Mouse (Mus musculus): ENCODE data around the gene Tmem259. TPM values are rescaled to one million over a fixed set of nuclear protein-coding genes. Genes with fewer than 3 reads are reported as not detected.

The Tmem259 gene
- polyA plus RNA-seq, 1 experiment = 131 TPM

GRCm38 (mm10) chr10:79950661-79951060 lies 33.5 kb downstream of the Tmem259 start:
- TF ChIP-seq POLR2A (IDR thresholded peaks at IDR 0.05; ENCODE audit: borderline replicate concordance, control insufficient read depth, low read depth, low read length) (no peak), CTCF (IDR thresholded peaks at IDR 0.05; ENCODE audit: control insufficient read depth, insufficient read depth, low read length) (no peak)
- 86% methylated on average over 18 of the region's 18 CpGs for WGBS
- H3K4me1 ChIP-seq (ENCODE audit: control insufficient read depth, insufficient read depth, low read length) = peaks cover 2% of the 10 kb centered on the region; the same call in 1 of the 2 replicates

GRCm38 (mm10) chr10:79949873-79950272 lies 34.3 kb downstream of the Tmem259 start:
- 93% methylated on average over 4 of the region's 4 CpGs for WGBS
- peaks cover 3% of the 10 kb centered on the region for H3K4me1 ChIP-seq (ENCODE audit: control insufficient read depth, insufficient read depth, low read length)
- no peak overlapping the region for H3K27ac ChIP-seq (ENCODE audit: control insufficient read depth, insufficient read depth, low read depth, low read length, poor library complexity)
- TF ChIP-seq POLR2A (IDR thresholded peaks at IDR 0.05; ENCODE audit: borderline replicate concordance, control insufficient read depth, low read depth, low read length) (no peak), CTCF (IDR thresholded peaks at IDR 0.05; ENCODE audit: control insufficient read depth, insufficient read depth, low read length) (no peak)
- H3K4me3 ChIP-seq (replicated peaks; ENCODE audit: control insufficient read depth, low read depth, low read length) = no peak overlapping the region

More at GRCm38 (mm10) chr10:79950661-79951060, 33.5 kb downstream of the Tmem259 start:
- Histone ChIP-seq H3K4me3 (replicated peaks; ENCODE audit: control insufficient read depth, low read depth, low read length) (no peak overlapping the region), H3K27ac (ENCODE audit: control insufficient read depth, insufficient read depth, low read depth, low read length, poor library complexity) (no peak overlapping the region)

GRCm38 (mm10) chr10:79947502-79947901 lies 36.6 kb downstream of the Tmem259 start:
- Histone ChIP-seq H3K4me1 (ENCODE audit: control insufficient read depth, insufficient read depth, low read length) (peaks cover 5% of the 10 kb centered on the region), H3K4me3 (replicated peaks; ENCODE audit: control insufficient read depth, low read depth, low read length) (no peak overlapping the region), H3K27ac (ENCODE audit: control insufficient read depth, insufficient read depth, low read depth, low read length, poor library complexity) (no peak overlapping the region)
- WGBS = 79% methylated on average over 6 of the region's 6 CpGs
- TF ChIP-seq POLR2A (IDR thresholded peaks at IDR 0.05; ENCODE audit: borderline replicate concordance, control insufficient read depth, low read depth, low read length) (no peak), CTCF (IDR thresholded peaks at IDR 0.05; ENCODE audit: control insufficient read depth, insufficient read depth, low read length) (no peak)

GRCm38 (mm10) chr10:79946752-79947322 lies 37.3 kb downstream of the Tmem259 start:
- H3K27ac ChIP-seq (ENCODE audit: control insufficient read depth, insufficient read depth, low read depth, low read length, poor library complexity) = peak overlapping the region; percentile 21
- no peak for TF ChIP-seq CTCF (IDR thresholded peaks at IDR 0.05; ENCODE audit: control insufficient read depth, insufficient read depth, low read length)
- TF ChIP-seq POLR2A (IDR thresholded peaks at IDR 0.05; ENCODE audit: borderline replicate concordance, control insufficient read depth, low read depth, low read length) = 0 out of 2 replicates have a peak, but pooled peaks have one; percentile 7
- peaks cover 5% of the 10 kb centered on the region for H3K4me1 ChIP-seq (ENCODE audit: control insufficient read depth, insufficient read depth, low read length)
- 46% methylated on average over 7 of the region's 7 CpGs for WGBS
- no peak overlapping the region for H3K4me3 ChIP-seq (replicated peaks; ENCODE audit: control insufficient read depth, low read depth, low read length)

GRCm38 (mm10) chr10:79945507-79946234 lies 38.5 kb downstream of the Tmem259 start:
- H3K27ac ChIP-seq (ENCODE audit: control insufficient read depth, insufficient read depth, low read depth, low read length, poor library complexity) = no peak overlapping the region
- 70% methylated on average over 16 of the region's 16 CpGs for WGBS
- TF ChIP-seq CTCF (IDR thresholded peaks at IDR 0.05; ENCODE audit: control insufficient read depth, insufficient read depth, low read length) = no peak
- no peak for TF ChIP-seq POLR2A (IDR thresholded peaks at IDR 0.05; ENCODE audit: borderline replicate concordance, control insufficient read depth, low read depth, low read length)
- peaks cover 7% of the 10 kb centered on the region for H3K4me1 ChIP-seq (ENCODE audit: control insufficient read depth, insufficient read depth, low read length)
- no peak overlapping the region for H3K4me3 ChIP-seq (replicated peaks; ENCODE audit: control insufficient read depth, low read depth, low read length)

- Histone ChIP-seq H3K4me1 (ENCODE audit: control insufficient read depth, insufficient read depth, low read length) (peaks cover 16% of the 10 kb centered on the region), H3K27ac (ENCODE audit: control insufficient read depth, insufficient read depth, low read depth, low read length, poor library complexity) (peak overlapping the region; percentile 43), H3K4me3 (replicated peaks; ENCODE audit: control insufficient read depth, low read depth, low read length) (no peak overlapping the region)
- 72% methylated on average over 9 of the region's 9 CpGs for WGBS
- TF ChIP-seq CTCF (IDR thresholded peaks at IDR 0.05; ENCODE audit: control insufficient read depth, insufficient read depth, low read length) = no peak
- TF ChIP-seq POLR2A (IDR thresholded peaks at IDR 0.05; ENCODE audit: borderline replicate concordance, control insufficient read depth, low read depth, low read length) = no peak
These were observed 40.6 kb downstream of the Tmem259 start for GRCm38 (mm10) chr10:79943471-79943901.

GRCm38 (mm10) chr10:79942988-79943387 lies 41.1 kb downstream of the Tmem259 start:
- peaks cover 18% of the 10 kb centered on the region for H3K4me1 ChIP-seq (ENCODE audit: control insufficient read depth, insufficient read depth, low read length)
- no peak overlapping the region for H3K4me3 ChIP-seq (replicated peaks; ENCODE audit: control insufficient read depth, low read depth, low read length)
- peak overlapping the region; percentile 43; the same call in 1 of the 2 replicates for H3K27ac ChIP-seq (ENCODE audit: control insufficient read depth, insufficient read depth, low read depth, low read length, poor library complexity)
- WGBS = 69% methylated on average over 1 of the region's 1 CpGs
- no peak for TF ChIP-seq CTCF (IDR thresholded peaks at IDR 0.05; ENCODE audit: control insufficient read depth, insufficient read depth, low read length)
- no peak for TF ChIP-seq POLR2A (IDR thresholded peaks at IDR 0.05; ENCODE audit: borderline replicate concordance, control insufficient read depth, low read depth, low read length)

- peaks cover 28% of the 10 kb centered on the region for H3K4me1 ChIP-seq (ENCODE audit: control insufficient read depth, insufficient read depth, low read length)
- TF ChIP-seq POLR2A (IDR thresholded peaks at IDR 0.05; ENCODE audit: borderline replicate concordance, control insufficient read depth, low read depth, low read length) (peak; percentile 30; the same call in 1 of the 2 replicates), CTCF (IDR thresholded peaks at IDR 0.05; ENCODE audit: control insufficient read depth, insufficient read depth, low read length) (no peak)
- H3K4me3 ChIP-seq (replicated peaks; ENCODE audit: control insufficient read depth, low read depth, low read length) = no peak overlapping the region
- peak overlapping the region; percentile 43; the same call in 1 of the 2 replicates for H3K27ac ChIP-seq (ENCODE audit: control insufficient read depth, insufficient read depth, low read depth, low read length, poor library complexity)
- WGBS = 8% methylated on average over 7 of the region's 7 CpGs
These were observed 43.4 kb downstream of the Tmem259 start for GRCm38 (mm10) chr10:79940749-79941148.
